Comparison of ENCODE assay signal across 10 mouse cellular contexts in the genomic region with DNA sequence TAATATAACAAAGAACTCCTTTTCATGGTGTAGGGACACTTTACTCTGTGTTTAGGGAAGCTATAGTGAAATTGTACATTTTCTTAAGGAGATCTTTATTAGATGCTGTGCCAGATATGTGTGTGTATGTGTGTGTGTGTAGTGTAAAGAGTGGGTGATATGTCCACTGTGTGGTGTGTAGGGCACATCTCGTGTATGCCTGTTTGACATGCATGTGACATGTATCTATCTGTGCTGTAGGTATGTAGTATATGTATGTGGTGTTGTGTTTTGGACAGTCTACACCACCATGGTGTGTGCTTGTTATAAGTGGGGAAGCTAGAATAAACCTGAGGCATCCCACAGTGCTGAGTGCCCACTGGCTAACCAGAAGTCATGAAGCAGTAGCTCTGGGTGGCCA. TPM values are rescaled to one million over a fixed set of nuclear protein-coding genes. Genes with fewer than 3 reads are reported as not detected.
DNase-seq lines count a peak whose midpoint lies in the region; ATAC-seq and TF ChIP-seq lines count a peak whose summit lies in the region.
"Had no signal": no experiment of that assay in that cellular context is flagged by ENCODE, and none has a peak within 500 bp of the region (broad histone marks: within the 10 kb centered on the region; RNA-seq: fewer than 3 reads in every experiment).

No protein-coding gene starts in this region.

- no peak for TF ChIP-seq CTCF in lung, adult 2 months (IDR thresholded peaks at IDR 0.05; ENCODE audit: insufficient read depth, low read length)
- TF ChIP-seq CTCF in intestine, postnatal 0 days (IDR thresholded peaks at IDR 0.05; ENCODE audit: low read depth) = no peak

- WGBS in lung, embryonic 15.5 days = 84% methylated on average over 1 of the region's 1 CpGs
- WGBS in lung, adult 2 months = 88% methylated on average over 1 of the region's 1 CpGs
- 78% methylated on average over 1 of the region's 1 CpGs for WGBS in forebrain, embryonic 13.5 days
- WGBS in intestine, postnatal 0 days = 81% methylated on average over 1 of the region's 1 CpGs
- 80% methylated on average over 1 of the region's 1 CpGs for WGBS in neural tube, embryonic 14.5 days
- WGBS in liver, embryonic 11.5 days = 66% methylated on average over 1 of the region's 1 CpGs

- H3K9ac ChIP-seq in lung, embryonic 15.5 days = no peak overlapping the region
- peak overlapping the region; percentile 62 for H3K9ac ChIP-seq in forebrain, embryonic 13.5 days
- H3K9ac ChIP-seq in intestine, postnatal 0 days (ENCODE audit: low read depth, low read length) = no peak overlapping the region
- no peak overlapping the region for H3K9ac ChIP-seq in neural tube, embryonic 14.5 days (replicated peaks; ENCODE audit: low read depth, low read length)
- H3K9ac ChIP-seq in liver, embryonic 11.5 days (ENCODE audit: low read depth, low read length) = no peak overlapping the region

- peak overlapping the region; percentile 55 for H3K4me2 ChIP-seq in lung, embryonic 15.5 days
- peak overlapping the region; percentile 64 for H3K4me2 ChIP-seq in forebrain, embryonic 13.5 days
- peak overlapping the region; percentile 30; the same call in 1 of the 2 replicates for H3K4me2 ChIP-seq in intestine, postnatal 0 days (replicated peaks; ENCODE audit: low read depth)
- H3K4me2 ChIP-seq in neural tube, embryonic 14.5 days (ENCODE audit: low read depth, low read length) = peak overlapping the region; percentile 37
- no peak overlapping the region for H3K4me2 ChIP-seq in liver, embryonic 11.5 days

- TF ChIP-seq POLR2A in lung, adult 2 months (IDR thresholded peaks at IDR 0.05; ENCODE audit: borderline replicate concordance, extremely low read depth, low read depth, low read length) = no peak

- no peak for DNase-seq in lung, adult 2 months
- no peak for DNase-seq in frontal cortex, postnatal 14 days (ENCODE audit: low spot score in 2 of 2)
- no peak for DNase-seq in liver, embryonic 11.5 days (ENCODE audit: low spot score)
- no peak for DNase-seq in c-Kit-positive CD71-positive TER-119-positive erythroid progenitor cells, embryonic 14.5 days (ENCODE audit: low spot score)
- DNase-seq: cerebellum, adult 8-10 months; kidney, adult 11 months had no signal

- H3K27ac ChIP-seq in lung, embryonic 15.5 days = no peak overlapping the region
- peak overlapping the region; percentile 77; the same call in 1 of the 2 replicates for H3K27ac ChIP-seq in forebrain, embryonic 13.5 days
- H3K27ac ChIP-seq in intestine, postnatal 0 days (ENCODE audit: low read depth, low read length) = no peak overlapping the region
- H3K27ac ChIP-seq in neural tube, embryonic 14.5 days (ENCODE audit: low read depth, low read length) = no peak overlapping the region
- H3K27ac ChIP-seq in liver, embryonic 11.5 days (ENCODE audit: low read depth, low read length) = no peak overlapping the region

- peaks cover 14% of the 10 kb centered on the region for H3K4me1 ChIP-seq in lung, embryonic 15.5 days
- H3K4me1 ChIP-seq in lung, adult 2 months (ENCODE audit: control insufficient read depth, insufficient read depth, low read length) = no peaks in the 10 kb centered on the region
- peaks cover 51% of the 10 kb centered on the region for H3K4me1 ChIP-seq in forebrain, embryonic 13.5 days
- peaks cover 6% of the 10 kb centered on the region; the same call in 1 of the 2 replicates for H3K4me1 ChIP-seq in intestine, postnatal 0 days (replicated peaks; ENCODE audit: control insufficient read depth, insufficient read depth, low read length)
- H3K4me1 ChIP-seq in neural tube, embryonic 14.5 days (ENCODE audit: control insufficient read depth, insufficient read depth, low read length) = peaks cover 16% of the 10 kb centered on the region
- no peaks in the 10 kb centered on the region for H3K4me1 ChIP-seq in liver, embryonic 11.5 days (replicated peaks; ENCODE audit: control insufficient read depth, insufficient read depth, low read length)

- no peaks in the 10 kb centered on the region for H3K9me3 ChIP-seq in lung, embryonic 15.5 days
- H3K9me3 ChIP-seq in forebrain, embryonic 13.5 days (replicated peaks) = no peaks in the 10 kb centered on the region
- no peaks in the 10 kb centered on the region for H3K9me3 ChIP-seq in intestine, postnatal 0 days (ENCODE audit: control insufficient read depth)
- H3K9me3 ChIP-seq in neural tube, embryonic 14.5 days (ENCODE audit: control insufficient read depth, low read length) = no peaks in the 10 kb centered on the region
- no peaks in the 10 kb centered on the region for H3K9me3 ChIP-seq in liver, embryonic 11.5 days (ENCODE audit: control insufficient read depth, low read length)

- no peaks in the 10 kb centered on the region for H3K36me3 ChIP-seq in lung, embryonic 15.5 days
- H3K36me3 ChIP-seq in forebrain, embryonic 13.5 days (ENCODE audit: poor library complexity, severe bottlenecking) = no peaks in the 10 kb centered on the region
- no peaks in the 10 kb centered on the region for H3K36me3 ChIP-seq in intestine, postnatal 0 days (ENCODE audit: control insufficient read depth, insufficient read depth)
- H3K36me3 ChIP-seq in neural tube, embryonic 14.5 days (ENCODE audit: control insufficient read depth, insufficient read depth, low read length) = no peaks in the 10 kb centered on the region
- no peaks in the 10 kb centered on the region for H3K36me3 ChIP-seq in liver, embryonic 11.5 days (ENCODE audit: control insufficient read depth, insufficient read depth, low read length)

- H3K4me3 ChIP-seq in lung, embryonic 15.5 days = no peak overlapping the region
- H3K4me3 ChIP-seq in lung, adult 2 months (replicated peaks; ENCODE audit: extremely low read depth, low read depth, low read length) = no peak overlapping the region
- H3K4me3 ChIP-seq in forebrain, embryonic 13.5 days = peak overlapping the region; percentile 41
- no peak overlapping the region for H3K4me3 ChIP-seq in intestine, postnatal 0 days (ENCODE audit: low read depth, low read length)
- peak overlapping the region; percentile 13; the same call in 1 of the 2 replicates for H3K4me3 ChIP-seq in neural tube, embryonic 14.5 days (ENCODE audit: low read depth, low read length)
- no peak overlapping the region for H3K4me3 ChIP-seq in liver, embryonic 11.5 days (ENCODE audit: low read depth, low read length)

- H3K27me3 ChIP-seq in lung, embryonic 15.5 days = no peaks in the 10 kb centered on the region
- 0 out of 2 replicates have a peak, but pooled peaks cover 6% of the 10 kb centered on the region for H3K27me3 ChIP-seq in forebrain, embryonic 13.5 days
- no peaks in the 10 kb centered on the region for H3K27me3 ChIP-seq in intestine, postnatal 0 days (replicated peaks; ENCODE audit: control insufficient read depth, insufficient read depth, low read length)
- H3K27me3 ChIP-seq in neural tube, embryonic 14.5 days (ENCODE audit: control insufficient read depth, insufficient read depth, low read length) = no peaks in the 10 kb centered on the region
- no peaks in the 10 kb centered on the region for H3K27me3 ChIP-seq in liver, embryonic 11.5 days (replicated peaks; ENCODE audit: control insufficient read depth, insufficient read depth, low read length)

- ATAC-seq in lung, embryonic 15.5 days (ENCODE audit: borderline replicate concordance, extremely low read depth, low FRiP score, low TSS enrichment) = no peak
- peak; percentile 36 for ATAC-seq in forebrain, embryonic 13.5 days
- ATAC-seq in intestine, postnatal 0 days = no peak
- peak; percentile 55 for ATAC-seq in neural tube, embryonic 14.5 days (ENCODE audit: low read depth)
- no peak for ATAC-seq in liver, embryonic 11.5 days (replicated peaks; ENCODE audit: low FRiP score)

RNA-seq across cellular contexts. Expression of gene Fgd3, which starts 0.4 kb away (rescaled TPM):
- 0.30 and 0.33 TPM in 2 replicates for polyA plus RNA-seq in lung, embryonic 15.5 days (2015; fragmentation: Nextera tagmentation; extraction: Ambion mirVana)
- polyA plus RNA-seq in lung, adult 2 months (2012; rRNA removed) = 2.8 and 4.1 TPM in 2 replicates
- polyA plus RNA-seq in forebrain, embryonic 13.5 days (2015; fragmentation: Nextera tagmentation; extraction: Ambion mirVana) = 3.0 and 3.3 TPM in 2 replicates
- polyA plus RNA-seq in intestine, postnatal 0 days (2015; fragmentation: Nextera tagmentation; extraction: Ambion mirVana) = 0.60 and 0.61 TPM in 2 replicates
- 2.2 and 2.4 TPM in 2 replicates for polyA plus RNA-seq in neural tube, embryonic 14.5 days (2014; fragmentation: Nextera tagmentation; extraction: Ambion mirVana)
- polyA plus RNA-seq in liver, embryonic 11.5 days (2014; fragmentation: Nextera tagmentation; extraction: Ambion mirVana) = 0.74 and 0.92 TPM in 2 replicates

RNA-seq across cellular contexts. Expression of gene Bicd2, which starts 20.9 kb away (rescaled TPM):
- 33.1 and 34.7 TPM in 2 replicates for polyA plus RNA-seq in lung, embryonic 15.5 days (2015; fragmentation: Nextera tagmentation; extraction: Ambion mirVana)
- 53.3 and 63.2 TPM in 2 replicates for polyA plus RNA-seq in lung, adult 2 months (2012; rRNA removed)
- 24.8 and 26.7 TPM in 2 replicates for polyA plus RNA-seq in forebrain, embryonic 13.5 days (2015; fragmentation: Nextera tagmentation; extraction: Ambion mirVana)
- 8.9 and 9.3 TPM in 2 replicates for polyA plus RNA-seq in intestine, postnatal 0 days (2015; fragmentation: Nextera tagmentation; extraction: Ambion mirVana)
- polyA plus RNA-seq in neural tube, embryonic 14.5 days (2014; fragmentation: Nextera tagmentation; extraction: Ambion mirVana) = 27.6 and 38.6 TPM in 2 replicates
- polyA plus RNA-seq in liver, embryonic 11.5 days (2014; fragmentation: Nextera tagmentation; extraction: Ambion mirVana) = 22.6 TPM in 2 replicates

Comparison
In these comparisons a context has a peak if more than half of its experiments do, and no peak if none do; other contexts are left out.
1. ATAC-seq: peak in forebrain, embryonic 13.5 days (single experiment) and neural tube, embryonic 14.5 days (single experiment); none in lung, embryonic 15.5 days (single experiment), intestine, postnatal 0 days (single experiment) and liver, embryonic 11.5 days (single experiment).
2. H3K4me3 ChIP-seq: peak in forebrain, embryonic 13.5 days (single experiment) and neural tube, embryonic 14.5 days (single experiment); none in lung, embryonic 15.5 days (single experiment), lung, adult 2 months (single experiment), intestine, postnatal 0 days (single experiment) and liver, embryonic 11.5 days (single experiment).